Mouse (Mus musculus): ENCODE measurements around the gene Gm49510. TPM values are rescaled to one million over a fixed set of nuclear protein-coding genes. Genes with fewer than 3 reads are reported as not detected.
A peak's percentile ranks its signal among the peaks of the same experiment; 100 is the strongest.

The Gm49510 gene
- total and polyA plus RNA-seq, 3 experiments, result 0.17 to 0.27 TPM; not detected in 1

- TF ChIP-seq NELFE (IDR thresholded peaks at IDR 0.05; ENCODE audit: low read depth, low read length) (no peak), GABPA (IDR thresholded peaks at IDR 0.05; ENCODE audit: low read depth, low read length) (no peak), POLR2AphosphoS2 (IDR thresholded peaks at IDR 0.05; ENCODE audit: low read length) (0 out of 2 replicates have a peak, but pooled peaks have one; percentile 33), SIN3A (IDR thresholded peaks at IDR 0.05; ENCODE audit: low read length) (peak; percentile 78), GATA1 (IDR thresholded peaks at IDR 0.05; ENCODE audit: low read depth, low read length) (peak; percentile 61), E2F4 (IDR thresholded peaks at IDR 0.05; ENCODE audit: borderline replicate concordance, low read depth, low read length) (no peak), ZMIZ1 (IDR thresholded peaks at IDR 0.05; ENCODE audit: low read depth, low read length) (no peak), JUND (IDR thresholded peaks at IDR 0.05; ENCODE audit: low read depth, low read length) (no peak), MYB (IDR thresholded peaks at IDR 0.05; ENCODE audit: low read depth, low read length) (0 out of 2 replicates have a peak, but pooled peaks have one; percentile 25), ZKSCAN1 (IDR thresholded peaks at IDR 0.05; ENCODE audit: low read depth, low read length) (no peak), SMC3 (IDR thresholded peaks at IDR 0.05; ENCODE audit: low read depth, low read length) (no peak)
Measured at GRCm38 (mm10) chr15:78908982-78909381, 9.5 kb downstream of the Gm49510 start (continued).

GRCm38 (mm10) chr15:78912040-78912439 is 12.6 kb downstream of the Gm49510 start:
- Histone ChIP-seq H3K79me2 (ENCODE audit: control insufficient read depth, insufficient read depth, low read length, poor library complexity) (peaks cover 21% of the 10 kb centered on the region), H3K27me3 (ENCODE audit: control insufficient read depth in 1 of 2, insufficient read depth in 2 of 2, low read length in 2 of 2) (no peaks in the 10 kb centered on the region), H3K9me3 (replicated peaks; ENCODE audit: insufficient read depth, low read length) (no peaks in the 10 kb centered on the region), H3K9ac (ENCODE audit: control insufficient read depth, low read depth, low read length, poor library complexity, severe bottlenecking) (no peak overlapping the region), H3K4me3 (ENCODE audit: control insufficient read depth in 1 of 2, insufficient read depth in 1 of 2, low read depth in 2 of 2, low read length in 2 of 2) (no peak overlapping the region), H3K27ac (ENCODE audit: control insufficient read depth, low read depth, low read length) (no peak overlapping the region), H3K4me1 (ENCODE audit: control insufficient read depth in 1 of 2, insufficient read depth in 2 of 2, low read length in 2 of 2) (peaks cover 7 to 39% of the 10 kb centered on the region in 2 experiments), H3K36me3 (ENCODE audit: control insufficient read depth in 1 of 2, insufficient read depth in 2 of 2, low read length in 2 of 2) (peaks cover 4 to 23% of the 10 kb centered on the region in 2 experiments; a peak in 3 of 4 replicates)
- peak; percentile 31; the same call in 1 of the 2 replicates for TF ChIP-seq SMC3 (IDR thresholded peaks at IDR 0.05; ENCODE audit: low read depth, low read length)
- no peak for TF ChIP-seq USF1 (IDR thresholded peaks at IDR 0.05; ENCODE audit: low read depth, low read length)
- TF ChIP-seq MXI1 (IDR thresholded peaks at IDR 0.05; ENCODE audit: low read depth, low read length), result peak; percentile 31; the same call in 1 of the 2 replicates
- TF ChIP-seq UBTF (IDR thresholded peaks at IDR 0.05; ENCODE audit: borderline replicate concordance, insufficient read depth, low read depth, low read length), result no peak
- no peak for TF ChIP-seq NELFE (IDR thresholded peaks at IDR 0.05; ENCODE audit: low read depth, low read length)
- TF ChIP-seq GATA1 (IDR thresholded peaks at IDR 0.05; ENCODE audit: low read depth, low read length), result no peak
- TF ChIP-seq JUND (IDR thresholded peaks at IDR 0.05; ENCODE audit: low read depth, low read length), result no peak
- peak; percentile 9 to 53 (median 28); a peak in 4 of 6 replicates for TF ChIP-seq CTCF (IDR thresholded peaks at IDR 0.05 in 2 of 3, conservative IDR thresholded peaks at IDR 0.05 in 1 of 3; ENCODE audit: control insufficient read depth in 1 of 3, insufficient read depth in 1 of 3, low read depth in 2 of 3, low read length in 3 of 3, poor library complexity in 1 of 3, severe bottlenecking in 1 of 3)
- peak; percentile 44 for DNase-seq (ENCODE audit: low read depth, low spot score)

GRCm38 (mm10) chr15:78913632-78914090 is 14.2 kb downstream of the Gm49510 start, which contains the start of gene Pdxp:
Gene Pdxp (plus strand): TSS chr15:78913919.
- Histone ChIP-seq H3K79me2 (ENCODE audit: control insufficient read depth, insufficient read depth, low read length, poor library complexity) (peaks cover 21% of the 10 kb centered on the region), H3K36me3 (ENCODE audit: control insufficient read depth in 1 of 2, insufficient read depth in 2 of 2, low read length in 2 of 2) (peaks cover 4 to 16% of the 10 kb centered on the region in 2 experiments; a peak in 3 of 4 replicates), H3K27ac (ENCODE audit: control insufficient read depth, low read depth, low read length) (peak within 1 kb of the TSS; percentile 35), H3K4me3 (ENCODE audit: control insufficient read depth in 1 of 2, insufficient read depth in 1 of 2, low read depth in 2 of 2, low read length in 2 of 2) (peak within 1 kb of the TSS; percentile 63 to 74), H3K27me3 (ENCODE audit: control insufficient read depth in 1 of 2, insufficient read depth in 2 of 2, low read length in 2 of 2) (no peaks in the 10 kb centered on the region), H3K4me1 (ENCODE audit: control insufficient read depth in 1 of 2, insufficient read depth in 2 of 2, low read length in 2 of 2) (peaks cover 6 to 31% of the 10 kb centered on the region in 2 experiments), H3K9me3 (replicated peaks; ENCODE audit: insufficient read depth, low read length) (no peaks in the 10 kb centered on the region), H3K9ac (ENCODE audit: control insufficient read depth, low read depth, low read length, poor library complexity, severe bottlenecking) (peak within 1 kb of the TSS; percentile 73)
- DNase-seq (ENCODE audit: low read depth, low spot score), result peak; percentile 99
- TF ChIP-seq ZKSCAN1 (IDR thresholded peaks at IDR 0.05; ENCODE audit: low read depth, low read length) (no peak), BHLHE40 (IDR thresholded peaks at IDR 0.05; ENCODE audit: borderline replicate concordance, low read depth, low read length) (no peak), HCFC1 (IDR thresholded peaks at IDR 0.05; ENCODE audit: low read depth, low read length) (no peak), ZC3H11A (IDR thresholded peaks at IDR 0.05; ENCODE audit: low read depth, low read length) (no peak), KAT2A (conservative IDR thresholded peaks at IDR 0.05; ENCODE audit: low read depth, low read length) (no peak), MAX (IDR thresholded peaks at IDR 0.05; ENCODE audit: low read length) (peak; percentile 95), MAFK (IDR thresholded peaks at IDR 0.05; ENCODE audit: borderline replicate concordance, low read depth, low read length) (no peak), POLR2AphosphoS5 (IDR thresholded peaks at IDR 0.05; ENCODE audit: borderline replicate concordance, low read depth, low read length) (no peak), RCOR1 (IDR thresholded peaks at IDR 0.05; ENCODE audit: low read depth, low read length) (no peak), RAD21 (IDR thresholded peaks at IDR 0.05; ENCODE audit: low read depth, low read length) (no peak), POLR2A (IDR thresholded peaks at IDR 0.05; ENCODE audit: control insufficient read depth in 1 of 2, insufficient read depth in 1 of 2, low read depth in 1 of 2, low read length in 2 of 2, poor library complexity in 1 of 2) (peak; percentile 86 to 93), MXI1 (IDR thresholded peaks at IDR 0.05; ENCODE audit: low read depth, low read length) (peak; percentile 48; the same call in 1 of the 2 replicates), ZMIZ1 (IDR thresholded peaks at IDR 0.05; ENCODE audit: low read depth, low read length) (no peak), NELFE (IDR thresholded peaks at IDR 0.05; ENCODE audit: low read depth, low read length) (peak; percentile 70), UBTF (IDR thresholded peaks at IDR 0.05; ENCODE audit: borderline replicate concordance, insufficient read depth, low read depth, low read length) (no peak), CHD1 (IDR thresholded peaks at IDR 0.05; ENCODE audit: low read depth, low read length) (no peak), MAZ (IDR thresholded peaks at IDR 0.05; ENCODE audit: low read depth, low read length) (no peak), CTCF (IDR thresholded peaks at IDR 0.05 in 2 of 3, conservative IDR thresholded peaks at IDR 0.05 in 1 of 3; ENCODE audit: control insufficient read depth in 1 of 3, insufficient read depth in 1 of 3, low read depth in 2 of 3, low read length in 3 of 3, poor library complexity in 1 of 3, severe bottlenecking in 1 of 3) (no peak), SIN3A (IDR thresholded peaks at IDR 0.05; ENCODE audit: low read length) (no peak), JUND (IDR thresholded peaks at IDR 0.05; ENCODE audit: low read depth, low read length) (no peak)

Measured in MEL (cell line).